In the genomic region with DNA sequence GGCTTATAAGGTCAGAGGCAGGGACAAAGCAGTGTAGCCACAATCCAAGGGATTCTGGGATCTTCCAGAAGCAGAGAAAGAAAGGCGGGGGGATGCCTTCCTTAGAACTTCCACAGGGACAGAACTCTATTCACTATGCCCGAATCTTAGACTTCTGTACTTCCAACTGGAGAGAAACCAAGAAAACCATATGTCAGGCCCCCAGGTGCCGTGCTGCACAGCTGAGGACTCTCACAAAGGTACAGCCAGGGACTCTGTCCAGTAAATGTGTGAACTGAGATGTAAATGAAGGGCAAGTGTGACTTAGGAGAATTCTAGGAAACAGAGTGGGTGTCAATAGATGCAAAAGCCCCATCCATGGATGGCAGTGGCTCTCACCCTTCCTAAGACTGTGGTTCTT, we compare ENCODE assay signal across 14 mouse cellular contexts. TPM values are rescaled to one million over a fixed set of nuclear protein-coding genes. Genes with fewer than 3 reads are reported as not detected.
"Had no signal": no experiment of that assay in that cellular context is flagged by ENCODE, and none has a peak within 500 bp of the region (broad histone marks: within the 10 kb centered on the region; RNA-seq: fewer than 3 reads in every experiment).

No protein-coding gene starts in this region.

- ATAC-seq: midbrain, embryonic 15.5 days had no signal

- DNase-seq: kidney, postnatal 14 days; kidney, postnatal 4 days; liver; liver, embryonic 13.5 days; lung, adult 2 months; lung, postnatal 14 days; lung, postnatal 4 days; retina, postnatal 1 day; right cerebral cortex, postnatal 25 days; spleen, adult 18-20 months; thymus, adult 18-20 months; thymus, postnatal 36 days had no signal

RNA-seq across cellular contexts. Expression of a gene that starts 7.8 kb away (rescaled TPM):
- total RNA-seq: megakaryocyte-erythroid progenitor cell, adult 5-6 weeks had no signal
